Mouse (Mus musculus) lung, adult 2 months (tissue): ENCODE measurements around the gene Tssk6. TPM values are rescaled to one million over a fixed set of nuclear protein-coding genes. Genes with fewer than 3 reads are reported as not detected.
"Not testable (repeated sequence)": the region's sequence is repeated elsewhere in the genome, so short reads cannot be mapped to it uniquely, and the experiment has no call there.

Experiments
- DNase-seq: peaks from one replicate; pipeline ENCODE4 v3.0.0; 2022
- H3K4me1 ChIP-seq: fragments of 200-500 bp; 2 replicates; pipeline ENCODE4 v1.6.1; 2011; ENCODE audit warnings: low read length; ENCODE audit not compliant: control insufficient read depth, insufficient read depth
- H3K4me3 ChIP-seq: fragments of 200-500 bp; replicated peaks from 2 replicates; pipeline ENCODE3; 2011; ENCODE audit warnings: low read depth, mild to moderate bottlenecking, control low read depth, low read length; ENCODE audit errors: extremely low read depth
- CTCF ChIP-seq: fragments of 200-500 bp; IDR thresholded peaks from 2 replicates; pipeline ENCODE4 v1.5.1; 2011; ENCODE audit warnings: mild to moderate bottlenecking, low read length, control low read depth; ENCODE audit not compliant: insufficient read depth
- POLR2A ChIP-seq: fragments of 200-500 bp; IDR thresholded peaks from 2 replicates; pipeline ENCODE4 v1.6.1; 2011; ENCODE audit warnings: low read depth, mild to moderate bottlenecking, control low read depth, low read length, borderline replicate concordance; ENCODE audit errors: extremely low read depth
- WGBS: fragments of 180-500 bp; shearing (Covaris S2); methylation state at CpG from one replicate; pipeline ENCODE4 v1.1.7; 2018; 5-methylcytosine and 5-hydroxymethylcytosine counted together
- polyA plus RNA-seq: library from polyadenylated mRNA; depleted of rRNA; stranded (reverse); fragments of >200 nt; gene quantifications from 2 replicates; pipeline ENCODE4 v1.2.3, GENCODE M21; 2012; rRNA removed

The Tssk6 gene
- polyA plus RNA-seq, 1 experiment: 0.70 TPM

- H3K4me3 ChIP-seq: no peak overlapping the region
- H3K4me1 ChIP-seq: peaks cover 32% of the 10 kb centered on the region
- no peak for DNase-seq
- TF ChIP-seq CTCF (no peak), POLR2A (no peak)
- WGBS: 63% methylated on average over 5 of the region's 5 CpGs
Measured at GRCm38 (mm10) chr8:69934582-69934981, 32.6 kb downstream of the Tssk6 start.

- H3K4me3 ChIP-seq: no peak overlapping the region
- WGBS: 80% methylated on average over 3 of the region's 3 CpGs
- TF ChIP-seq POLR2A: no peak
- no peak for TF ChIP-seq CTCF
- no peak for DNase-seq
- H3K4me1 ChIP-seq: peaks cover 41% of the 10 kb centered on the region
Measured at GRCm38 (mm10) chr8:69935431-69935830, 33.4 kb downstream of the Tssk6 start.

GRCm38 (mm10) chr8:69936050-69936794 lies 34.2 kb downstream of the Tssk6 start:
- DNase-seq: peak; percentile 52
- TF ChIP-seq CTCF: no peak
- H3K4me3 ChIP-seq: no peak overlapping the region
- WGBS: 37% methylated on average over 7 of the region's 7 CpGs
- H3K4me1 ChIP-seq: peaks cover 45% of the 10 kb centered on the region

- H3K4me1 ChIP-seq: peaks cover 45% of the 10 kb centered on the region
- DNase-seq: no peak
- no peak overlapping the region for H3K4me3 ChIP-seq
- 49% methylated on average over 3 of the region's 3 CpGs for WGBS
- TF ChIP-seq CTCF (no peak), POLR2A (no peak)
Measured at GRCm38 (mm10) chr8:69937466-69937865, 35.5 kb downstream of the Tssk6 start.

- no peak for DNase-seq
- peaks cover 49% of the 10 kb centered on the region for H3K4me1 ChIP-seq
- TF ChIP-seq CTCF (no peak), POLR2A (no peak)
- 47% methylated on average over 6 of the region's 6 CpGs for WGBS
- no peak overlapping the region for H3K4me3 ChIP-seq
Measured at GRCm38 (mm10) chr8:69938245-69938982, 36.4 kb downstream of the Tssk6 start.

GRCm38 (mm10) chr8:69939633-69940032 lies 37.6 kb downstream of the Tssk6 start:
- peaks cover 58% of the 10 kb centered on the region for H3K4me1 ChIP-seq
- no peak for DNase-seq
- TF ChIP-seq POLR2A (no peak), CTCF (no peak)
- H3K4me3 ChIP-seq: no peak overlapping the region
- WGBS: 46% methylated on average over 3 of the region's 3 CpGs

- H3K4me3 ChIP-seq: no peak overlapping the region
- 71% methylated on average over 2 of the region's 2 CpGs for WGBS
- H3K4me1 ChIP-seq: peaks cover 55% of the 10 kb centered on the region
- no peak for DNase-seq
- no peak for TF ChIP-seq CTCF
Measured at GRCm38 (mm10) chr8:69940386-69940785, 38.4 kb downstream of the Tssk6 start.

- not testable (repeated sequence) for DNase-seq, H3K4me3 ChIP-seq
- H3K4me1 ChIP-seq: peaks cover 38% of the 10 kb centered on the region
- 80% methylated on average over 3 of the region's 3 CpGs for WGBS
Measured at GRCm38 (mm10) chr8:69942495-69942894, 40.5 kb downstream of the Tssk6 start.

- no peak overlapping the region for H3K4me3 ChIP-seq
- no peak for TF ChIP-seq POLR2A
- TF ChIP-seq CTCF: no peak
- no peak for DNase-seq
- H3K4me1 ChIP-seq: peaks cover 5% of the 10 kb centered on the region
- 95% methylated on average over 2 of the region's 2 CpGs for WGBS
Measured at GRCm38 (mm10) chr8:69950300-69950699, 48.3 kb downstream of the Tssk6 start.

Other genes with a start within 250 kb of the Tssk6 start
- 0.66 and 0.86 TPM in 2 replicates for gene Zfp964, start 247.7 kb upstream of the Tssk6 start, polyA plus RNA-seq
- 2.4 and 4.7 TPM in 2 replicates for gene Zfp869, start 191.5 kb upstream of the Tssk6 start, polyA plus RNA-seq
- gene Zfp963, start 152.2 kb upstream of the Tssk6 start, polyA plus RNA-seq: 1.6 and 2.5 TPM in 2 replicates
- gene Gm20422, start 127.3 kb upstream of the Tssk6 start, polyA plus RNA-seq: 0.80 and 1.5 TPM in 2 replicates
- gene Atp13a1, start 111.0 kb upstream of the Tssk6 start, polyA plus RNA-seq: 65.7 and 70.8 TPM in 2 replicates
- 9.2 and 14.3 TPM in 2 replicates for gene Zfp866, start 111.0 kb upstream of the Tssk6 start, polyA plus RNA-seq
- 42.7 and 45.1 TPM in 2 replicates for gene Gmip, start 93.5 kb upstream of the Tssk6 start, polyA plus RNA-seq
- 3.4 and 3.5 TPM in 2 replicates for gene Lpar2, start 79.8 kb upstream of the Tssk6 start, polyA plus RNA-seq
- 4.2 and 5.5 TPM in 2 replicates for gene Pbx4, start 69.7 kb upstream of the Tssk6 start, polyA plus RNA-seq
- 3.1 TPM in 2 replicates for gene Cilp2, start 14.5 kb upstream of the Tssk6 start, polyA plus RNA-seq
- gene Ndufa13, start 374 bp downstream of the Tssk6 start, polyA plus RNA-seq: 96.8 and 103 TPM in 2 replicates
- gene Yjefn3, start 528 bp downstream of the Tssk6 start, polyA plus RNA-seq: 3.5 and 5.3 TPM in 2 replicates
- gene Gatad2a, start 94.2 kb downstream of the Tssk6 start, polyA plus RNA-seq: 78.1 and 81.8 TPM in 2 replicates
- gene Mau2, start 140.6 kb downstream of the Tssk6 start, polyA plus RNA-seq: 82.3 and 88.5 TPM in 2 replicates
- gene Sugp1, start 140.6 kb downstream of the Tssk6 start, polyA plus RNA-seq: 7.8 and 11.9 TPM in 2 replicates
- gene Tm6sf2, start 170.7 kb downstream of the Tssk6 start, polyA plus RNA-seq: 7.2 and 7.4 TPM in 2 replicates
- 0.07 and 0.11 TPM in 2 replicates for gene Hapln4, start 181.3 kb downstream of the Tssk6 start, polyA plus RNA-seq
- 0.10 and 0.15 TPM in 2 replicates for gene Ncan, start 218.7 kb downstream of the Tssk6 start, polyA plus RNA-seq
- gene Nr2c2ap, start 229.1 kb downstream of the Tssk6 start, polyA plus RNA-seq: 10.7 and 14.6 TPM in 2 replicates
- gene Rfxank, start 237.0 kb downstream of the Tssk6 start, polyA plus RNA-seq: 19.0 and 28.6 TPM in 2 replicates
- gene Borcs8, start 237.3 kb downstream of the Tssk6 start, polyA plus RNA-seq: 76.5 and 79.0 TPM in 2 replicates
- gene Mef2b, start 237.5 kb downstream of the Tssk6 start, polyA plus RNA-seq: 0.31 and 0.50 TPM in 2 replicates